Mouse (Mus musculus): ENCODE measurements around the gene Nckap5. TPM values are rescaled to one million over a fixed set of nuclear protein-coding genes. Genes with fewer than 3 reads are reported as not detected.

The Nckap5 gene
- polyA plus RNA-seq, 1 experiment, result 0.09 TPM

DNA sequence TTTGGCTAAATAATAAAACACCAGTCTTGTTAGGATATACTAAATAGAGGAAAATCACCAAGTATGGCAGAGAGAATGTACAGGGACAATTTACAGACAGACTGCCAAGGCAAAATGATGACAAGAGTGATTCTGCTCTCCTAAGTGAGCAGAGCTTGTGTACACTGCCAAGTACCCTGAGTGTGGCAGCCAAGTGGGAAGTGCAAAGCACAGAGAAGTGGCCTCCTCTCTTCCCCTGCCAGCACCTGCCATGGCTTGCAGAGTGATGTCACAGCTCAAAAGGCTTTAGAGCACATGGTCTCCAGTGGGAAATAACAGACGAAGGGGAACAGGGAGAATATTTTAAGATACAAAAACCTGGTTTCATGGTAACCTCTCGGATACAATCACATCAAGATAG is 488.8 kb downstream of the Nckap5 start:
- no peaks in the 10 kb centered on the region for H3K4me1 ChIP-seq (ENCODE audit: control insufficient read depth, insufficient read depth, low read length)
- no peaks in the 10 kb centered on the region for H3K27me3 ChIP-seq (ENCODE audit: control insufficient read depth, insufficient read depth, low read length, poor library complexity, severe bottlenecking)
- no peak overlapping the region for H3K9ac ChIP-seq (ENCODE audit: low read depth, poor library complexity, severe bottlenecking)
- H3K36me3 ChIP-seq (ENCODE audit: control insufficient read depth, insufficient read depth, low read length, poor library complexity, severe bottlenecking), result no peaks in the 10 kb centered on the region
- no peak overlapping the region for H3K27ac ChIP-seq (ENCODE audit: insufficient read depth, low read length)
- no peak for TF ChIP-seq POLR2A (IDR thresholded peaks at IDR 0.05; ENCODE audit: insufficient read depth, low read length)
- no peak for TF ChIP-seq CTCF (IDR thresholded peaks at IDR 0.05; ENCODE audit: low read depth, low read length)
- TF ChIP-seq EP300 (IDR thresholded peaks at IDR 0.05; ENCODE audit: insufficient read depth, low read depth, low read length), result no peak
- H3K9me3 ChIP-seq (replicated peaks; ENCODE audit: control insufficient read depth, insufficient read depth, low read length, poor library complexity, severe bottlenecking), result no peaks in the 10 kb centered on the region
- H3K4me3 ChIP-seq (ENCODE audit: low read depth, low read length), result no peak overlapping the region

DNA sequence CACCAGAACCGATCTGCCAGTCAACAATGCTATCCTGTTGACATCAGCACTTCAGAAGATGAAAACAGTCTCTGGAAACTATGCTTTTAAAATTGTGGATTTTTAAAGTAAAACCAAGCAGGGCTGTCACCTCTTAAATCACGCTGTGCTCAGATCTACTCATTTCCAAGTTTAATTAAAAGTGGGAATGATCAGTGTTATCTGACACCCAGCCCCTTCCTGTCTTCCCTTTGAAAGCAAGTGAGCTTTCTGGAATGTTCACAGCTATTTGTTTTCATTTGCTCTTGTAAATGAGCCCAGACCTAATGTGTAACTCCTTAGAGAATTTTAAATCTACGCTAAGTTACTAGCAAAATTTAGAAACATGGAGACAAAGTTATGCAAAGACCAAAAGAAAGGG is 491.3 kb downstream of the Nckap5 start:
- H3K27ac ChIP-seq (ENCODE audit: insufficient read depth, low read length), result no peak overlapping the region
- no peak for TF ChIP-seq CTCF (IDR thresholded peaks at IDR 0.05; ENCODE audit: low read depth, low read length)
- no peak for TF ChIP-seq POLR2A (IDR thresholded peaks at IDR 0.05; ENCODE audit: insufficient read depth, low read length)
- TF ChIP-seq EP300 (IDR thresholded peaks at IDR 0.05; ENCODE audit: insufficient read depth, low read depth, low read length), result no peak
- H3K9me3 ChIP-seq (replicated peaks; ENCODE audit: control insufficient read depth, insufficient read depth, low read length, poor library complexity, severe bottlenecking), result no peaks in the 10 kb centered on the region
- no peak overlapping the region for H3K4me3 ChIP-seq (ENCODE audit: low read depth, low read length)
- no peaks in the 10 kb centered on the region for H3K4me1 ChIP-seq (ENCODE audit: control insufficient read depth, insufficient read depth, low read length)
- no peak overlapping the region for H3K9ac ChIP-seq (ENCODE audit: low read depth, poor library complexity, severe bottlenecking)
- H3K27me3 ChIP-seq (ENCODE audit: control insufficient read depth, insufficient read depth, low read length, poor library complexity, severe bottlenecking), result no peaks in the 10 kb centered on the region
- H3K36me3 ChIP-seq (ENCODE audit: control insufficient read depth, insufficient read depth, low read length, poor library complexity, severe bottlenecking), result no peaks in the 10 kb centered on the region

DNA sequence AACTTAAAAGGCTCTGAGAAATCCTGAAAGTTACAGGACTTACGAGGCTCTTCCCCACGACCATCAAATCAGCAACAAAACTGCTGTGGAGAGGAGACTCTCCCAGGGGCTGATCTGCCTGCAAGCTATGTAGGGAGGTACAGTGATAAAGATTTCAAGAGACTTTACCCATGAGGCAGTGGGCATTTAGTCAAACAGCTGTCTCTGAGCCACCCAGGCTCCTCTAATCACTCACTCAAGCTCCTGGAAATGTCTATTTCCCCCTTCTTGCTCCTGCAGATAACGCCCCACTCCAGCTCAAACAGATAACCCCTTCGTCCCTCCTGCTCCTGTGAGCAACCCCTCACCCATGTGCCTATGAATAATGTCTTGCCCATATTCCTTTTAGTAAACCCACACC is 496.4 kb downstream of the Nckap5 start:
- Histone ChIP-seq H3K27ac (ENCODE audit: insufficient read depth, low read length) (no peak overlapping the region), H3K9ac (ENCODE audit: low read depth, poor library complexity, severe bottlenecking) (no peak overlapping the region), H3K9me3 (replicated peaks; ENCODE audit: control insufficient read depth, insufficient read depth, low read length, poor library complexity, severe bottlenecking) (no peaks in the 10 kb centered on the region; the same call in 1 of the 2 replicates), H3K36me3 (ENCODE audit: control insufficient read depth, insufficient read depth, low read length, poor library complexity, severe bottlenecking) (no peaks in the 10 kb centered on the region), H3K27me3 (ENCODE audit: control insufficient read depth, insufficient read depth, low read length, poor library complexity, severe bottlenecking) (no peaks in the 10 kb centered on the region), H3K4me1 (ENCODE audit: control insufficient read depth, insufficient read depth, low read length) (no peaks in the 10 kb centered on the region), H3K4me3 (ENCODE audit: low read depth, low read length) (no peak overlapping the region)
- no peak for TF ChIP-seq POLR2A (IDR thresholded peaks at IDR 0.05; ENCODE audit: insufficient read depth, low read length)
- no peak for TF ChIP-seq CTCF (IDR thresholded peaks at IDR 0.05; ENCODE audit: low read depth, low read length)
- no peak for TF ChIP-seq EP300 (IDR thresholded peaks at IDR 0.05; ENCODE audit: insufficient read depth, low read depth, low read length)

DNA sequence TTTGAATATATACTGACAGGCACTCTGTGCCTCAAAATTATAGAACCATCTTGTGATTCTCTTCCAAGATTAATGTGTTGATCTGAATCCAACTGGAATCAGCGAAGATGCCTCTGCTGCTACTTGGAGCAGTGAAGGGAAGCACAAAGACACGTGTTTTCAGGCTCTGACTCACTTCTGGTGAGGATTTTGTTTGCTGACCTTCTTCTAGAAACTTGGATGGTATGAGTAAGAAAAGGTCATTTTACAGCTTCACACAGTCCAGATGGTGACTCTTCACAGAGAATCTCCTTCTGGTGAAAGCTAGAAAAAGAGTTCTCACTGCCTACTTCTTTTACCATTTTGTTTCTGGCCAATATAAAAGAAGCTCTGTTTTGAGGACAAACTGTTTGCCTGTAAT is 498.6 kb downstream of the Nckap5 start:
- H3K36me3 ChIP-seq (ENCODE audit: control insufficient read depth, insufficient read depth, low read length, poor library complexity, severe bottlenecking), result no peaks in the 10 kb centered on the region
- no peaks in the 10 kb centered on the region for H3K27me3 ChIP-seq (ENCODE audit: control insufficient read depth, insufficient read depth, low read length, poor library complexity, severe bottlenecking)
- no peak overlapping the region for H3K27ac ChIP-seq (ENCODE audit: insufficient read depth, low read length)
- no peaks in the 10 kb centered on the region for H3K4me1 ChIP-seq (ENCODE audit: control insufficient read depth, insufficient read depth, low read length)
- H3K9me3 ChIP-seq (replicated peaks; ENCODE audit: control insufficient read depth, insufficient read depth, low read length, poor library complexity, severe bottlenecking), result no peaks in the 10 kb centered on the region; the same call in 1 of the 2 replicates
- no peak for TF ChIP-seq POLR2A (IDR thresholded peaks at IDR 0.05; ENCODE audit: insufficient read depth, low read length)
- no peak for TF ChIP-seq EP300 (IDR thresholded peaks at IDR 0.05; ENCODE audit: insufficient read depth, low read depth, low read length)
- TF ChIP-seq CTCF (IDR thresholded peaks at IDR 0.05; ENCODE audit: low read depth, low read length), result no peak
- no peak overlapping the region for H3K9ac ChIP-seq (ENCODE audit: low read depth, poor library complexity, severe bottlenecking)
- no peak overlapping the region for H3K4me3 ChIP-seq (ENCODE audit: low read depth, low read length)

DNA sequence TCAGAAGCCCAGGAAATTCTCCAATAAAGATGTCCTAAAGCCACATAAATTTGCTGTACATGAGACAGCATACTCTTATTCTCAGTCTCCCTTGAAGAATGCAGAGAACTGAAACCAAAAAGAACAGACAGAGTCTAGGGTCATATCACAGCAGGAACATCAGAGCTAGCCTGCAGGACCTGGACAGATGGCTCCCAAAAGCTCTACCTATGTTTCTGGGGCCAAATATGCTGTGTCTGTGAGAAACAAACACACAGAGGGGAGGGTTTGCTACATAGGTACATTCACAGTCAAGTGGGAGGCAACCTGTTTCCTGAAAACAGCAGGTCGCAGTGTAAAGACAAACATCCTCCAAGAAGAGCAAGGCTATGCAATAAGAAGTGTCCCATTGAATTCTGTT is 509.9 kb downstream of the Nckap5 start:
- TF ChIP-seq CTCF (IDR thresholded peaks at IDR 0.05; ENCODE audit: low read depth, low read length) (no peak), POLR2A (IDR thresholded peaks at IDR 0.05; ENCODE audit: insufficient read depth, low read length) (no peak), EP300 (IDR thresholded peaks at IDR 0.05; ENCODE audit: insufficient read depth, low read depth, low read length) (no peak)
- H3K4me1 ChIP-seq (ENCODE audit: control insufficient read depth, insufficient read depth, low read length), result no peaks in the 10 kb centered on the region
- H3K4me3 ChIP-seq (ENCODE audit: low read depth, low read length), result no peak overlapping the region
- H3K27ac ChIP-seq (ENCODE audit: insufficient read depth, low read length), result no peak overlapping the region
- no peaks in the 10 kb centered on the region for H3K9me3 ChIP-seq (replicated peaks; ENCODE audit: control insufficient read depth, insufficient read depth, low read length, poor library complexity, severe bottlenecking)
- H3K36me3 ChIP-seq (ENCODE audit: control insufficient read depth, insufficient read depth, low read length, poor library complexity, severe bottlenecking), result no peaks in the 10 kb centered on the region
- H3K27me3 ChIP-seq (ENCODE audit: control insufficient read depth, insufficient read depth, low read length, poor library complexity, severe bottlenecking), result no peaks in the 10 kb centered on the region
- no peak overlapping the region for H3K9ac ChIP-seq (ENCODE audit: low read depth, poor library complexity, severe bottlenecking)

DNA sequence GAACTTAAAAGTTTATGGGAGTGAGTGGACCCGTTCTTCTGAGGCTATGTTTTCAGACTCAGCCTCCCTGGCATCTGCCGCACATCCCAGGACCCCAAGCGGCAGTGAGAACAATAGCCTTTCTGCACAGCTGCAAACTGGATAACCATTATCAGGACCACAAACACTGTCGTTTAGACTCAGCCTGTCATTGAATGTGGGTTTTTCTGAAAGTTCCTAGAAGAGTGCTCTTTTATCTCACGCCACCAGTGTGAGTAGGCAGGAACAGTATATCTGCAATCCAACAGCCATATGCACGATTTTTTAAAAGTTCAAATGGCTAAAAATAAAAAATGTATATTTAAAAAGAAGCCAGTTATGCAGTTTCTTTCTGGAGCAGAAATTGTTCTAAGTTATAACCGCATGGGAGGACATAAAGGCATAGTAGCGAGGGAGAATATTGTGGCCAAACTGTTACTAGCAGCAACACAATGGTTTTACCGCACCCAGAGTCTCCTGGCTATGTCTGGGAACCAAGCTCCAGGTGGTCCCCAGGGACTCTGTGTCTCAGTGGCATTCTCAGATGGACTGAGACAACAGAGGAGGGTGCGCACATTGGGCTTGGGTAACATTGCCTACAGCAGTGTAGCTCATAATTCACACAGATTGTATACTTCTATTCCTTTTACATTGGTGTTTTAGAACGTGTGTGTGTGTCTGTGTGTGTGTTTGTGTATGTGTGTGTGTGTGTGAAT is 512.6 kb downstream of the Nckap5 start:
- Histone ChIP-seq H3K27ac (ENCODE audit: insufficient read depth, low read length) (no peak overlapping the region), H3K4me3 (ENCODE audit: low read depth, low read length) (no peak overlapping the region), H3K27me3 (ENCODE audit: control insufficient read depth, insufficient read depth, low read length, poor library complexity, severe bottlenecking) (no peaks in the 10 kb centered on the region), H3K9me3 (replicated peaks; ENCODE audit: control insufficient read depth, insufficient read depth, low read length, poor library complexity, severe bottlenecking) (no peaks in the 10 kb centered on the region), H3K4me1 (ENCODE audit: control insufficient read depth, insufficient read depth, low read length) (no peaks in the 10 kb centered on the region), H3K9ac (ENCODE audit: low read depth, poor library complexity, severe bottlenecking) (no peak overlapping the region), H3K36me3 (ENCODE audit: control insufficient read depth, insufficient read depth, low read length, poor library complexity, severe bottlenecking) (no peaks in the 10 kb centered on the region)
- TF ChIP-seq CTCF (IDR thresholded peaks at IDR 0.05; ENCODE audit: low read depth, low read length), result no peak
- TF ChIP-seq EP300 (IDR thresholded peaks at IDR 0.05; ENCODE audit: insufficient read depth, low read depth, low read length), result no peak
- no peak for TF ChIP-seq POLR2A (IDR thresholded peaks at IDR 0.05; ENCODE audit: insufficient read depth, low read length)

All from ES-Bruce4 (cell line).